Mouse (Mus musculus) CH12.LX (cell line): ENCODE results near the gene Sptbn2. TPM values are rescaled to one million over a fixed set of nuclear protein-coding genes. Genes with fewer than 3 reads are reported as not detected.

ENCODE experiments used
- DNase-seq: peaks from one replicate; pipeline ENCODE4 v3.0.0-alpha.2; 2013; ENCODE audit errors: extremely low read depth
- H3K27ac ChIP-seq: 2 replicates; pipeline ENCODE4 v1.5.1; 2012; ENCODE audit warnings: low read depth, mild to moderate bottlenecking, control low read depth, moderate library complexity; ENCODE audit not compliant: insufficient read depth
- H3K27me3 ChIP-seq: replicated peaks from 2 replicates; pipeline ENCODE3; 2012; ENCODE audit warnings: inconsistent platforms
- H3K36me3 ChIP-seq, 2 experiments: replicated peaks in 1 of 2; 2 replicates each; pipeline versions ENCODE3 to v1.6.1; 2012; ENCODE audit warnings: inconsistent platforms in 1 of 2, low read length in 1 of 2, mild to moderate bottlenecking in 1 of 2, mixed read lengths in 1 of 2, moderate library complexity in 1 of 2; ENCODE audit not compliant: control insufficient read depth in 1 of 2, insufficient read depth in 1 of 2
- H3K4me1 ChIP-seq, 2 experiments: 2 replicates each; pipeline ENCODE4 v1.6.1; 2012; ENCODE audit warnings: inconsistent platforms in 1 of 2, moderate library complexity in 1 of 2; ENCODE audit not compliant: insufficient read depth in 2 of 2, control insufficient read depth in 1 of 2
- H3K4me2 ChIP-seq: 2 replicates; pipeline ENCODE4 v1.6.1; 2012; ENCODE audit warnings: low read depth, mild to moderate bottlenecking, control low read depth; ENCODE audit not compliant: poor library complexity, insufficient read depth, severe bottlenecking
- H3K4me3 ChIP-seq, 3 experiments: fragments of 150-350 bp in 1 of 3; sonication (generic) in 1 of 3; replicated peaks in 1 of 3; 2 replicates each; pipeline versions ENCODE3 to v1.5.1; 2011 to 2012; ENCODE audit warnings: low read depth in 2 of 3, low read length in 2 of 3, mild to moderate bottlenecking in 2 of 3, moderate library complexity in 2 of 3, control low read depth in 1 of 3, improper control_type of control experiment in 1 of 3, inconsistent platforms in 1 of 3, mixed read lengths in 1 of 3; ENCODE audit not compliant: poor library complexity in 1 of 3
- H3K79me2 ChIP-seq: replicated peaks from 2 replicates; pipeline ENCODE4 v1.6.1; 2012; ENCODE audit warnings: mild to moderate bottlenecking, moderate library complexity; ENCODE audit not compliant: control insufficient read depth, poor library complexity, insufficient read depth, severe bottlenecking; ENCODE audit errors: extremely low read depth
- H3K9ac ChIP-seq: 2 replicates; pipeline ENCODE4 v1.6.1; 2012; ENCODE audit warnings: low read depth, mild to moderate bottlenecking, control low read depth, moderate library complexity; ENCODE audit not compliant: insufficient read depth
- H3K9me3 ChIP-seq: replicated peaks from 2 replicates; pipeline ENCODE3; 2012; ENCODE audit warnings: low read length, inconsistent platforms, mixed read lengths
- CHD1 ChIP-seq: IDR thresholded peaks from 2 replicates; pipeline ENCODE4 v1.6.1; 2012; ENCODE audit warnings: low read depth, low read length, improper control_type of control experiment, inconsistent platforms
- E2F4 ChIP-seq: IDR thresholded peaks from 2 replicates; pipeline ENCODE4 v1.6.1; 2011; ENCODE audit warnings: low read depth, low read length, improper control_type of control experiment; ENCODE audit not compliant: insufficient replicate concordance
- ELF1 ChIP-seq: IDR thresholded peaks from 2 replicates; pipeline ENCODE4 v1.6.1; 2014; ENCODE audit warnings: low read depth, mild to moderate bottlenecking, inconsistent platforms, low read length, improper control_type of control experiment
- EP300 ChIP-seq: IDR thresholded peaks from 2 replicates; pipeline ENCODE4 v1.6.1; 2011; ENCODE audit warnings: low read length, improper control_type of control experiment
- ETS1 ChIP-seq: conservative IDR thresholded peaks from 2 replicates; pipeline ENCODE4 v1.6.1; 2012; ENCODE audit warnings: low read depth, mild to moderate bottlenecking, inconsistent platforms, low read length, improper control_type of control experiment, moderate library complexity
- GABPA ChIP-seq: IDR thresholded peaks from 2 replicates; pipeline ENCODE4 v1.6.1; 2012; ENCODE audit warnings: low read depth, low read length, improper control_type of control experiment, inconsistent platforms; ENCODE audit not compliant: insufficient replicate concordance
- MAFK ChIP-seq: IDR thresholded peaks from 2 replicates; pipeline ENCODE4 v1.6.1; 2011; ENCODE audit warnings: low read length, improper control_type of control experiment; ENCODE audit not compliant: insufficient replicate concordance
- MAX ChIP-seq: IDR thresholded peaks from 2 replicates; pipeline ENCODE4 v1.6.1; 2011; ENCODE audit warnings: low read length, improper control_type of control experiment
- MEF2A ChIP-seq: IDR thresholded peaks from 2 replicates; pipeline ENCODE4 v1.6.1; 2014; ENCODE audit warnings: low read depth, mild to moderate bottlenecking, inconsistent platforms, low read length, improper control_type of control experiment, borderline replicate concordance
- MXI1 ChIP-seq: IDR thresholded peaks from 2 replicates; pipeline ENCODE4 v1.6.1; 2011; ENCODE audit warnings: mild to moderate bottlenecking, low read depth, low read length, improper control_type of control experiment
- NRF1 ChIP-seq: IDR thresholded peaks from 2 replicates; pipeline ENCODE4 v1.6.1; 2014; ENCODE audit warnings: low read depth, mild to moderate bottlenecking, inconsistent platforms, low read length, improper control_type of control experiment, moderate library complexity
- PAX5 ChIP-seq: IDR thresholded peaks from 2 replicates; pipeline ENCODE4 v1.6.1; 2012; ENCODE audit warnings: low read length, inconsistent platforms, mixed read lengths
- POLR2A ChIP-seq: IDR thresholded peaks from 2 replicates; pipeline ENCODE4 v1.6.1; 2011; ENCODE audit warnings: low read depth, mild to moderate bottlenecking, improper control_type of control experiment, low read length
- POLR2AphosphoS2 ChIP-seq: IDR thresholded peaks from 2 replicates; pipeline ENCODE4 v1.6.1; 2011; ENCODE audit warnings: low read depth, low read length, improper control_type of control experiment
- RAD21 ChIP-seq: IDR thresholded peaks from 2 replicates; pipeline ENCODE4 v1.6.1; 2011; ENCODE audit warnings: low read depth, mild to moderate bottlenecking, low read length, improper control_type of control experiment, moderate library complexity
- SIN3A ChIP-seq: IDR thresholded peaks from 2 replicates; pipeline ENCODE4 v1.6.1; 2012; ENCODE audit warnings: low read length, improper control_type of control experiment, inconsistent platforms
- SMC3 ChIP-seq: IDR thresholded peaks from 2 replicates; pipeline ENCODE4 v1.6.1; 2011; ENCODE audit warnings: low read depth, low read length, improper control_type of control experiment
- TBP ChIP-seq: conservative IDR thresholded peaks from 2 replicates; pipeline ENCODE4 v1.6.1; 2011; ENCODE audit warnings: low read depth, low read length, improper control_type of control experiment
- UBTF ChIP-seq: IDR thresholded peaks from 2 replicates; pipeline ENCODE4 v1.6.1; 2012; ENCODE audit warnings: low read depth, mild to moderate bottlenecking, inconsistent platforms, low read length, improper control_type of control experiment, moderate library complexity
- USF1 ChIP-seq: IDR thresholded peaks from 2 replicates; pipeline ENCODE4 v1.6.1; 2014; ENCODE audit warnings: low read depth, mild to moderate bottlenecking, inconsistent platforms, low read length, improper control_type of control experiment
- ZC3H11A ChIP-seq: IDR thresholded peaks from 2 replicates; pipeline ENCODE4 v1.6.1; 2012; ENCODE audit warnings: low read depth, mild to moderate bottlenecking, inconsistent platforms, low read length, improper control_type of control experiment
- ZKSCAN1 ChIP-seq: IDR thresholded peaks from 2 replicates; pipeline ENCODE4 v1.6.1; 2012; ENCODE audit warnings: low read depth, inconsistent platforms, low read length, improper control_type of control experiment, borderline replicate concordance
- ZNF384 ChIP-seq: IDR thresholded peaks from 2 replicates; pipeline ENCODE4 v1.6.1; 2012; ENCODE audit warnings: low read depth, low read length, improper control_type of control experiment, inconsistent platforms
- dilution Hi-C: fragments of 300-500 bp; cut with MboI; formaldehyde crosslinking; loops from 2 replicates; pipeline ENCODE4 v1.14.3; 2020; ENCODE audit warnings: low sequenced_read_pairs; ENCODE audit not compliant: extremely low pct_unique_long_range_greater_than_20kb, extremely low pct_ligation_motif_present
- in situ Hi-C: fragments of 300-500 bp; cut with MboI; formaldehyde crosslinking; loops from 3 replicates; pipeline ENCODE4 v1.14.3; 2019; ENCODE audit warnings: low sequenced_read_pairs, low pct_ligation_motif_present, low pct_unique_long_range_greater_than_20kb, mixed read lengths
- polyA plus RNA-seq: library from polyadenylated mRNA; unstranded; fragments of >175 nt; gene quantifications from 2 replicates; pipeline ENCODE4 v1.2.1, GENCODE M21; 2012; ENCODE audit warnings: low read depth; ENCODE audit not compliant: insufficient read length
- total RNA-seq, 2 experiments: library from RNA; depleted of rRNA; stranded (reverse); fragments of 300-350 nt in 1 of 2; fragments of >200 nt in 1 of 2; gene quantifications; 2 replicates each; pipeline ENCODE4 v1.2.3; 2012 to 2014

The Sptbn2 gene
- total and polyA plus RNA-seq, 3 experiments = 0.08 to 2.7 (median 0.24) TPM

GRCm38 (mm10) chr19:4782891-4783290 is 71.9 kb downstream of the Sptbn2 start:
- H3K4me1 ChIP-seq = peaks cover 7 to 23% of the 10 kb centered on the region in 2 experiments

DNA sequence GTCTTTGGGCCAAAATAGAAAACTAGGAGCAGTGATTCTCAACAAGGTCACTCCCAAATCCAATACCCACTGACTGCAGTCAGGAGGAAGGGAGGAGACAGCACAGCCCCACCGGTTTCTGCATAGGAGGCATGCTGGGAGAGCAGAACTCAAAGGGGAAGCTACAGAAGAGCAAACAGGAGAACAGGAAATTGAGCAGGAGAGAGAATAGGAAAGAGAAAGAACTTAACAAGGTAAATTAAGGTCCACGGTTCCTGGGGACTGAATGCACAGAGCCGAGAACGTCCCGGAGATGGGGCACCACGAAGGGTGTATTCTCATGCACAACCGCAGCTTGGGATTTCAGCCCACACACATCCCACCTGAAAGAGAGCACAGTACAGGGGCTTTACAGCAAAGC is 74.2 kb downstream of the Sptbn2 start:
- dilution Hi-C loops = no loop called here
- Histone ChIP-seq H3K4me1 (peaks cover 10 to 40% of the 10 kb centered on the region in 2 experiments), H3K4me3 (no peak overlapping the region), H3K79me2 (peaks cover 92% of the 10 kb centered on the region), H3K27me3 (no peaks in the 10 kb centered on the region), H3K9ac (no peak overlapping the region), H3K27ac (no peak overlapping the region), H3K4me2 (no peak overlapping the region), H3K9me3 (no peaks in the 10 kb centered on the region), H3K36me3 (peaks cover 70 to 96% of the 10 kb centered on the region in 2 experiments)
- in situ Hi-C loops = no loop called here
- TF ChIP-seq MAFK (no peak), MXI1 (no peak), GABPA (no peak), ZC3H11A (no peak), NRF1 (no peak), PAX5 (no peak), SMC3 (no peak), ETS1 (no peak), TBP (no peak), POLR2AphosphoS2 (no peak), EP300 (no peak), MEF2A (no peak), USF1 (no peak), SIN3A (no peak), ZNF384 (no peak), UBTF (no peak), E2F4 (no peak), POLR2A (no peak), RAD21 (no peak)
- no peak for DNase-seq

More at GRCm38 (mm10) chr19:4782891-4783290, 71.9 kb downstream of the Sptbn2 start:
- Histone ChIP-seq H3K4me3 (no peak overlapping the region), H3K4me2 (no peak overlapping the region), H3K79me2 (peaks cover 88% of the 10 kb centered on the region), H3K36me3 (peaks cover 61 to 96% of the 10 kb centered on the region in 2 experiments), H3K9me3 (no peaks in the 10 kb centered on the region), H3K27me3 (no peaks in the 10 kb centered on the region), H3K9ac (no peak overlapping the region), H3K27ac (no peak overlapping the region)
- dilution Hi-C loops (no loop called here), in situ Hi-C loops (no loop called here)
- TF ChIP-seq PAX5 (no peak), USF1 (no peak), MAX (no peak), MXI1 (no peak), ETS1 (no peak), ZKSCAN1 (no peak), TBP (no peak), CHD1 (no peak), ELF1 (no peak)
- DNase-seq = no peak
